Mouse (Mus musculus) liver, embryonic 13.5 days (tissue): ENCODE results near the gene Jph3. TPM values are rescaled to one million over a fixed set of nuclear protein-coding genes. Genes with fewer than 3 reads are reported as not detected.

Experiments
- ATAC-seq: fragments of 200-750 bp; cut with Nextera tagmentation; 2 replicates; pipeline ENCODE4 v1.8.0; 2017; ENCODE audit warnings: low read depth, mild to moderate bottlenecking, moderate number of reproducible peaks, moderate library complexity
- DNase-seq: peaks from one replicate; pipeline ENCODE4 v3.0.0; 2022
- H3K27ac ChIP-seq: fragments of 300-500 bp; sonication (generic); 2 replicates; pipeline ENCODE4 v1.5.1; 2015; ENCODE audit warnings: moderate library complexity, mild to moderate bottlenecking, inconsistent platforms
- H3K27me3 ChIP-seq: fragments of 300-500 bp; sonication (generic); 2 replicates; pipeline ENCODE4 v1.6.1; 2015; ENCODE audit warnings: mild to moderate bottlenecking, inconsistent platforms
- H3K36me3 ChIP-seq: fragments of 300-500 bp; sonication (generic); 2 replicates; pipeline ENCODE4 v1.6.1; 2015; ENCODE audit warnings: mild to moderate bottlenecking, inconsistent platforms
- H3K4me1 ChIP-seq: fragments of 300-500 bp; sonication (generic); replicated peaks from 2 replicates; pipeline ENCODE4 v1.6.1; 2015; ENCODE audit warnings: inconsistent platforms
- H3K4me2 ChIP-seq: fragments of 300-500 bp; sonication (generic); 2 replicates; pipeline ENCODE4 v1.6.1; 2015; ENCODE audit warnings: inconsistent platforms, mild to moderate bottlenecking, moderate library complexity
- H3K4me3 ChIP-seq: fragments of 300-500 bp; sonication (generic); replicated peaks from 2 replicates; pipeline ENCODE4 v1.5.1; 2015; ENCODE audit warnings: mild to moderate bottlenecking, inconsistent platforms
- H3K9ac ChIP-seq: fragments of 300-500 bp; sonication (generic); 2 replicates; pipeline ENCODE4 v1.6.1; 2015; ENCODE audit warnings: mild to moderate bottlenecking, inconsistent platforms
- H3K9me3 ChIP-seq: fragments of 300-500 bp; sonication (generic); replicated peaks from 2 replicates; pipeline ENCODE4 v1.6.1; 2016; ENCODE audit warnings: inconsistent platforms
- WGBS: fragments of 180-500 bp; shearing (Covaris S2); methylation state at CpG from one replicate; pipeline ENCODE4 v1.1.7; 2015; ENCODE audit not compliant: insufficient replicate concordance; 5-methylcytosine and 5-hydroxymethylcytosine counted together
- polyA plus RNA-seq: library from polyadenylated mRNA; unstranded; fragments of >200 nt; fragmentation: Nextera tagmentation; extraction: Ambion mirVana; gene quantifications from 2 replicates; pipeline ENCODE4 v1.2.1, GENCODE M21; 2015

Jph3 gene
- polyA plus RNA-seq, 1 experiment from 2014 or later: 0.14 TPM

DNA sequence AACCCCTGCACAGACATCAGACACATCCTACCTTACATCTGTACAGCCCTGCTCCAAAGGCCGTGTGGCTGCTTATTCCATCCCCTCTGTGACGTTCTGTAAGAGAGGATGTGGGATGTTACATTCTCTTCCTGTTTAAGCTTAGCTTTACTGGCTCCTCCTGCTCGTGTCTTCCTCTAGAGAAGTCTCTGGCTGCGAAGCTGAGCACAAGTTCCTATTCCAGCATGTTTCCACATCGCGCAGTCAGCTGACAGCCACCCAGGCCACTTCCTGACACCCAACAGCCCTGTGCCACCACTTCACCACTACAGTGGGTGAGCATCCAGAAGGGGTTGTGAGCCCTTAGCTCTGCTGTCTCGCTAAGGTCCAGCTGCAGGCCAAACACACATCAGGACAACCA, 62.7 kb downstream of the Jph3 start:
- Histone ChIP-seq H3K9me3 (no peaks in the 10 kb centered on the region), H3K36me3 (peaks cover 22% of the 10 kb centered on the region), H3K27ac (no peak overlapping the region; the same call in 1 of the 2 replicates), H3K4me2 (no peak overlapping the region), H3K4me1 (peaks cover 12% of the 10 kb centered on the region), H3K27me3 (no peaks in the 10 kb centered on the region), H3K9ac (no peak overlapping the region), H3K4me3 (no peak overlapping the region)
- 13% methylated on average over 7 of the region's 7 CpGs for WGBS
- DNase-seq (no peak), ATAC-seq (peak; percentile 39; the same call in 1 of the 2 replicates)

GRCm38 (mm10) chr8:121792627-121793026, 63.2 kb downstream of the Jph3 start:
- DNase-seq (no peak), ATAC-seq (no peak)

GRCm38 (mm10) chr8:121794151-121794550, 64.7 kb downstream of the Jph3 start:
- ATAC-seq (no peak), DNase-seq (no peak)
- H3K27ac ChIP-seq: no peak overlapping the region
- no peaks in the 10 kb centered on the region for H3K27me3 ChIP-seq
- no peak overlapping the region for H3K9ac ChIP-seq
- no peak overlapping the region for H3K4me3 ChIP-seq
- H3K4me1 ChIP-seq: peaks cover 12% of the 10 kb centered on the region
- H3K4me2 ChIP-seq: no peak overlapping the region
- WGBS: 56% methylated on average over 3 of the region's 3 CpGs
- no peaks in the 10 kb centered on the region for H3K9me3 ChIP-seq
- peaks cover 42% of the 10 kb centered on the region for H3K36me3 ChIP-seq

More at GRCm38 (mm10) chr8:121792627-121793026, 63.2 kb downstream of the Jph3 start:
- peaks cover 27% of the 10 kb centered on the region for H3K36me3 ChIP-seq
- H3K4me3 ChIP-seq: no peak overlapping the region
- H3K4me1 ChIP-seq: peaks cover 12% of the 10 kb centered on the region
- no peaks in the 10 kb centered on the region for H3K27me3 ChIP-seq
- no peaks in the 10 kb centered on the region for H3K9me3 ChIP-seq
- 64% methylated on average over 4 of the region's 4 CpGs for WGBS
- no peak overlapping the region; the same call in 1 of the 2 replicates for H3K27ac ChIP-seq
- H3K4me2 ChIP-seq: no peak overlapping the region
- no peak overlapping the region for H3K9ac ChIP-seq

- ATAC-seq: no peak
- Histone ChIP-seq H3K36me3 (peaks cover 50% of the 10 kb centered on the region), H3K4me3 (no peak overlapping the region), H3K4me2 (no peak overlapping the region), H3K27ac (no peak overlapping the region), H3K27me3 (no peaks in the 10 kb centered on the region), H3K4me1 (peaks cover 12% of the 10 kb centered on the region), H3K9me3 (no peaks in the 10 kb centered on the region), H3K9ac (no peak overlapping the region)
- WGBS: 73% methylated on average over 8 of the region's 8 CpGs
- no peak for DNase-seq
Observed at GRCm38 (mm10) chr8:121795461-121795860, 66.0 kb downstream of the Jph3 start.

GRCm38 (mm10) chr8:121796406-121796805, 67.0 kb downstream of the Jph3 start:
- Histone ChIP-seq H3K36me3 (peaks cover 60% of the 10 kb centered on the region), H3K9ac (no peak overlapping the region), H3K4me1 (peaks cover 12% of the 10 kb centered on the region), H3K4me3 (no peak overlapping the region), H3K9me3 (no peaks in the 10 kb centered on the region), H3K27me3 (no peaks in the 10 kb centered on the region), H3K27ac (no peak overlapping the region), H3K4me2 (no peak overlapping the region)
- ATAC-seq (no peak), DNase-seq (no peak)
- WGBS: 77% methylated on average over 11 of the region's 11 CpGs

- no peak overlapping the region for H3K4me2 ChIP-seq
Observed at GRCm38 (mm10) chr8:121798401-121798800, 69.0 kb downstream of the Jph3 start.

DNA sequence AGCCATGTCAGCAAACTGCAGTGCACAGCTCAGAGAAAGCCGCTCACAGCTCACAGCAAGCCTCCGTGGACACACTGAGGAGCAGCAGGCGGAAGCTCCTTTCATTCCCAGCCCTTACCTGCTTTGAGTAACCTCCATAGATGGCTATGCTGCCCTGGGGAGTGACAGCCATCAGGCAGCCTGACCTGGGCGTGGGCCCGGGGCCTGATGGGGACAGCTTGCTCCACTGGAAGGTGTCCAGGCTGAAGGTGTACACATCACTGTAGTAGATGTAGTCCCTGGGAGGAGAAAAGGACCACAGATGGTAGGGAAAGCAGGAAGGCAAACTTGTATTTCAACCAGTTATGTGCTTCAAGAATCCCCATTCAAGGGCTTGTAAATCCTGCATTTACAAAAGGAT, 75.4 kb downstream of the Jph3 start:
- H3K9me3 ChIP-seq: no peaks in the 10 kb centered on the region
- H3K27me3 ChIP-seq: no peaks in the 10 kb centered on the region
- no peak overlapping the region for H3K9ac ChIP-seq
- H3K36me3 ChIP-seq: peaks cover 54% of the 10 kb centered on the region
- no peaks in the 10 kb centered on the region for H3K4me1 ChIP-seq
- DNase-seq (no peak), ATAC-seq (no peak)
- no peak overlapping the region for H3K27ac ChIP-seq
- H3K4me3 ChIP-seq: no peak overlapping the region
- WGBS: 82% methylated on average over 5 of the region's 5 CpGs
- no peak overlapping the region for H3K4me2 ChIP-seq

More at GRCm38 (mm10) chr8:121798401-121798800, 69.0 kb downstream of the Jph3 start:
- ATAC-seq: no peak
- no peak for DNase-seq
- peaks cover under 1% of the 10 kb centered on the region; the same call in 1 of the 2 replicates for H3K4me1 ChIP-seq
- 78% methylated on average over 6 of the region's 6 CpGs for WGBS
- H3K9ac ChIP-seq: no peak overlapping the region
- no peak overlapping the region for H3K4me3 ChIP-seq
- H3K27me3 ChIP-seq: no peaks in the 10 kb centered on the region
- no peaks in the 10 kb centered on the region for H3K9me3 ChIP-seq
- no peak overlapping the region for H3K27ac ChIP-seq
- peaks cover 68% of the 10 kb centered on the region for H3K36me3 ChIP-seq

- Histone ChIP-seq H3K4me2 (no peak overlapping the region), H3K4me3 (no peak overlapping the region), H3K36me3 (peaks cover 47% of the 10 kb centered on the region), H3K27ac (no peak overlapping the region), H3K9me3 (no peaks in the 10 kb centered on the region), H3K4me1 (no peaks in the 10 kb centered on the region), H3K9ac (no peak overlapping the region), H3K27me3 (no peaks in the 10 kb centered on the region)
- WGBS: 81% methylated on average over 13 of the region's 13 CpGs
- ATAC-seq (no peak), DNase-seq (no peak)
Observed at GRCm38 (mm10) chr8:121806126-121806525, 76.7 kb downstream of the Jph3 start.

GRCm38 (mm10) chr8:121808032-121808431, 78.6 kb downstream of the Jph3 start:
- Histone ChIP-seq H3K4me1 (no peaks in the 10 kb centered on the region), H3K27ac (no peak overlapping the region), H3K36me3 (peaks cover 48% of the 10 kb centered on the region), H3K4me2 (no peak overlapping the region), H3K9me3 (no peaks in the 10 kb centered on the region), H3K27me3 (no peaks in the 10 kb centered on the region), H3K4me3 (no peak overlapping the region), H3K9ac (no peak overlapping the region)
- WGBS: 72% methylated on average over 11 of the region's 11 CpGs
- no peak for ATAC-seq
- no peak for DNase-seq

- Histone ChIP-seq H3K27ac (no peak overlapping the region), H3K4me2 (no peak overlapping the region), H3K4me1 (no peaks in the 10 kb centered on the region), H3K27me3 (no peaks in the 10 kb centered on the region), H3K9me3 (no peaks in the 10 kb centered on the region), H3K36me3 (peaks cover 52% of the 10 kb centered on the region), H3K4me3 (no peak overlapping the region), H3K9ac (no peak overlapping the region)
- no peak for DNase-seq
- no peak for ATAC-seq
- WGBS: 84% methylated on average over 11 of the region's 11 CpGs
Observed at GRCm38 (mm10) chr8:121809524-121810155, 80.2 kb downstream of the Jph3 start.

DNA sequence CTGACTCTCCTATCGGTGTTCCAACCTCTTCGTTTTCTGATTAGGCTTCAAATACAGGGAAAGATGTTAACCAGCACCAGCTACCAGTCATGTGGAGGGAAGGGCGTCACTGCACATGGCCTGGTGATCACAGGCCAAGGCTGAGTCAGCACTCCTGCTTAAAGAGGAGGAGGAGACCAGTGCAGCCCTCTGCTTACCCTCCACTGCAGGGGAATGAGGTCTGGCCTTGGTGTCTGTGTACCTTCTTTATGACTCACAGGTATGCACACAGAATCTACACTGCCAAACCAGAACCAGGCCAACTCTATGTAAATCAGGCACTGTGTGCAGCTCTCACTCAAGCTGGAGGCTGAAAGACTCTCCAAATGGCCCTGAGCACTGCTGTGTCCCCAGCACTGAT, 82.1 kb downstream of the Jph3 start:
- no peak overlapping the region for H3K4me3 ChIP-seq
- no peak overlapping the region for H3K4me2 ChIP-seq
- H3K9ac ChIP-seq: no peak overlapping the region
- no peak overlapping the region for H3K27ac ChIP-seq
- no peaks in the 10 kb centered on the region for H3K27me3 ChIP-seq
- ATAC-seq (no peak), DNase-seq (no peak)
- WGBS: 87% methylated on average over 3 of the region's 3 CpGs
- no peaks in the 10 kb centered on the region for H3K9me3 ChIP-seq
- H3K36me3 ChIP-seq: peaks cover 46% of the 10 kb centered on the region
- no peaks in the 10 kb centered on the region for H3K4me1 ChIP-seq

DNA sequence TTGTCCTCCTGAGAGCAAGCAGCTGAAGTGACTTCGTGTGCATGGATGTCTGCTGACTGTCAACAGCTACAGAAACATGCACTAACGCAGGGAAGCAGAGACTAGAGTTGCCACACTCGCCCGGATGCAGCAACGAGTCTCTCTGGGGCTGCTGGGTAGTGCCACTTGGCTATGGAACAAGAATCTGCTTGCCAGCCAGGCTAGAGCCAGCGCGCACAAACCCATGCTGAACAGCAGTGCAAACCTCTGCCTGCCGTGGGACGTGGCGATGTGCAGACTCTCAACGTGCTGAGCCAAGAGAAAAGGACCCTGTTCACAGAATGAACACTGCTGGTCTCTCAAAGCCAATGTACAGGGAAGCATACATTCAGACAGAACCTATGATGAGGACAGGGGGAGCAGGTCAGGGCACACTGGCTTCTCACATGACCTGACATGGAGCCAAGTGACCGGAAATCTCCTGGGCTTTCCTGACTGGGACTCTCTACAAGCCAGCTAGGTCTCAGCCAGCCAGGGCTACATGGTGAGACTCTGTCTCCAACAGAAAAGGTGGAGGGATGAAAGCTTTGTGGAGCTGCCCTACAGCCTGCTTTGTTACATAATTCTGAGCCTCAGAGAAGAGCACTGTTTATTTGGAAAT, 82.6 kb downstream of the Jph3 start:
- 81% methylated on average over 12 of the region's 12 CpGs for WGBS
- Histone ChIP-seq H3K36me3 (peaks cover 45% of the 10 kb centered on the region), H3K27ac (no peak overlapping the region), H3K4me3 (no peak overlapping the region), H3K9ac (no peak overlapping the region), H3K27me3 (no peaks in the 10 kb centered on the region), H3K9me3 (no peaks in the 10 kb centered on the region), H3K4me2 (no peak overlapping the region), H3K4me1 (no peaks in the 10 kb centered on the region)
- no peak for DNase-seq
- ATAC-seq: no peak
